Mouse (Mus musculus) lung, adult 10 weeks (tissue): ENCODE results near the gene Efcab3. TPM values are rescaled to one million over a fixed set of nuclear protein-coding genes. Genes with fewer than 3 reads are reported as not detected.

Source experiments
- polyA plus RNA-seq: library from polyadenylated mRNA; stranded (reverse); fragments of 350-450 nt; fragmentation: Illumina TruSeq; extraction: RNeasy Lipid Tissue Mini Kit (QIAGEN cat#74804); gene quantifications from one replicate; pipeline ENCODE4 v1.2.3, GENCODE M21; 2014; ENCODE audit warnings: low read depth, low replicate concordance; ENCODE audit not compliant: insufficient read depth

Efcab3 gene
- not detected for polyA plus RNA-seq

GRCm38 (mm10) chr11:105063292-105063691 lies at the start of gene Efcab3:
Gene Efcab3, plus strand, starts transcription at chr11:105063592.

GRCm38 (mm10) chr11:105125735-105126519 lies 62.5 kb downstream of the Efcab3 start, which contains the start of gene Mettl2:
Gene Mettl2, plus strand, starts transcription at chr11:105126425.

GRCm38 (mm10) chr11:105146593-105146992 lies 83.2 kb downstream of the Efcab3 start, which contains the start of gene Gm10842:
Gene Gm10842, plus strand, starts transcription at chr11:105146893.

Other genes starting within 250 kb of the Efcab3 start
- gene Mettl2, start 62.8 kb downstream of the Efcab3 start, polyA plus RNA-seq: 7.8 TPM
- not detected for gene Gm10842, start 83.3 kb downstream of the Efcab3 start, polyA plus RNA-seq
- 18.9 TPM for gene Tlk2, start 115.2 kb downstream of the Efcab3 start, polyA plus RNA-seq
- 20.4 TPM for gene Mrc2, start 229.1 kb downstream of the Efcab3 start, polyA plus RNA-seq